Mouse (Mus musculus) myocyte (in vitro differentiated cells): ENCODE data around the gene Alg9.

ENCODE experiments used
- CEBPB ChIP-seq: IDR thresholded peaks from 2 replicates; pipeline ENCODE4 v1.6.1; 2011; ENCODE audit warnings: mild to moderate bottlenecking, moderate library complexity; ENCODE audit not compliant: poor library complexity, insufficient read depth, severe bottlenecking
- E2F4 ChIP-seq: IDR thresholded peaks from one replicate; pipeline ENCODE4 v1.6.1; 2011; ENCODE audit warnings: mild to moderate bottlenecking, control low read depth, moderate library complexity; ENCODE audit not compliant: insufficient read depth
- MAX ChIP-seq: IDR thresholded peaks from one replicate; pipeline ENCODE4 v1.6.1; 2011; ENCODE audit warnings: low read depth, mild to moderate bottlenecking, control low read depth
- MYOD1 ChIP-seq, 3 experiments: IDR thresholded peaks; one replicate each; pipeline ENCODE4 v1.6.1; 2011; ENCODE audit warnings: control low read depth in 2 of 3, low read depth in 2 of 3, mild to moderate bottlenecking in 2 of 3, moderate library complexity in 1 of 3; ENCODE audit not compliant: insufficient read length in 2 of 3, control insufficient read depth in 1 of 3
- MYOG ChIP-seq, 3 experiments: IDR thresholded peaks; one replicate each; pipeline ENCODE4 v1.6.1; 2011; ENCODE audit warnings: control low read depth in 2 of 3, low read depth in 2 of 3, mild to moderate bottlenecking in 2 of 3; ENCODE audit not compliant: insufficient read length in 2 of 3, control insufficient read depth in 1 of 3, insufficient read depth in 1 of 3
- POLR2A ChIP-seq: IDR thresholded peaks from one replicate; pipeline ENCODE4 v1.6.1; 2011; ENCODE audit warnings: low read depth, mild to moderate bottlenecking, control low read depth, moderate library complexity; ENCODE audit not compliant: insufficient read length
- POLR2AphosphoS2 ChIP-seq: IDR thresholded peaks from one replicate; pipeline ENCODE4 v1.6.1; 2011; ENCODE audit warnings: low read depth, control low read depth; ENCODE audit not compliant: insufficient read length
- TCF12 ChIP-seq: IDR thresholded peaks from one replicate; pipeline ENCODE4 v1.6.1; 2011; ENCODE audit warnings: mild to moderate bottlenecking, control low read depth; ENCODE audit not compliant: poor library complexity, insufficient read depth, severe bottlenecking
- TCF3 ChIP-seq: IDR thresholded peaks from one replicate; pipeline ENCODE4 v1.6.1; 2011; ENCODE audit warnings: low read depth, control low read depth; ENCODE audit not compliant: insufficient read length
- USF1 ChIP-seq: IDR thresholded peaks from one replicate; pipeline ENCODE4 v1.6.1; 2011; ENCODE audit warnings: low read depth, mild to moderate bottlenecking, control low read depth, moderate library complexity

GRCm38 (mm10) chr9:50815666-50816065 lies 40.8 kb downstream of the Alg9 start:
- TF ChIP-seq CEBPB = no peak
- TF ChIP-seq POLR2A = no peak
- TF ChIP-seq E2F4 = no peak
- no peak for TF ChIP-seq TCF12
- no peak for TF ChIP-seq USF1
- no peak for TF ChIP-seq MYOD1 (IDR thresholded peaks at IDR 0.05; ENCODE audit: control insufficient read depth in 1 of 3, insufficient read length in 2 of 3, low read depth in 2 of 3)
- TF ChIP-seq MYOG (IDR thresholded peaks at IDR 0.05; ENCODE audit: control insufficient read depth in 1 of 3, insufficient read depth in 1 of 3, insufficient read length in 2 of 3, low read depth in 2 of 3) = no peak
- TF ChIP-seq TCF3 = no peak
- TF ChIP-seq POLR2AphosphoS2 = no peak
- TF ChIP-seq MAX = no peak
